Mouse (Mus musculus): Measurements from ENCODE around the gene Tanc2.

GRCm38 (mm10) chr11:105953402-105953801 is 363.6 kb downstream of the Tanc2 start:
- TF ChIP-seq CTCF (IDR thresholded peaks at IDR 0.05; ENCODE audit: insufficient read depth, low read length) = no peak
- TF ChIP-seq POLR2A (IDR thresholded peaks at IDR 0.05; ENCODE audit: borderline replicate concordance, extremely low read depth, low read depth, low read length) = no peak

Data from lung, adult 2 months (tissue).